Mouse (Mus musculus) liver (tissue): ENCODE results near the gene Ralgapa2.

Experiments used
- DNase-seq: peaks from one replicate; pipeline ENCODE4 v3.0.0-alpha.2; 2020; ENCODE audit warnings: mixed read lengths

Ralgapa2 gene

GRCm38 (mm10) chr2:146350230-146350629 lies 161.9 kb downstream of the Ralgapa2 start:
- DNase-seq: no peak

- no peak for DNase-seq
Observed at GRCm38 (mm10) chr2:146347942-146348341, 164.2 kb downstream of the Ralgapa2 start.

DNA sequence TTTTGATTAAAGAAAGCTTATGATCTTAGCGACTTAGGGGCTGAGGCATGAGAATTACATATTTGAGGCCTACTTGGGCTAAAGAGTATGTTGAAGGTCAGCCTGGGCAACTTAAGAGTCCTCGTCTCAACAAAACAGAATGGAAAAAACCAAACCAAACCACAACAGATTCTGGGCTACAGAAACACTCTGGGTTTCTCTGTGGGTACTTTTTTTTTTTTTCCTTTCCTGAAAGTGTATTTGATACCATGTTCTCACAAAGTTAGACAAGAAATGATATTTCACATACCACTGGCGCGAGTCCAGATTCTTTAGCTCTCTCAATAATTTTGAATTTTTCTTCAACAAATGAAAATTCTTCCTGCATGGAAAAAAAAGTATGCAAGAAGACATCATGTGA lies 172.1 kb downstream of the Ralgapa2 start:
- no peak for DNase-seq

- no peak for DNase-seq
Observed at GRCm38 (mm10) chr2:146337540-146337939, 174.6 kb downstream of the Ralgapa2 start.

DNA sequence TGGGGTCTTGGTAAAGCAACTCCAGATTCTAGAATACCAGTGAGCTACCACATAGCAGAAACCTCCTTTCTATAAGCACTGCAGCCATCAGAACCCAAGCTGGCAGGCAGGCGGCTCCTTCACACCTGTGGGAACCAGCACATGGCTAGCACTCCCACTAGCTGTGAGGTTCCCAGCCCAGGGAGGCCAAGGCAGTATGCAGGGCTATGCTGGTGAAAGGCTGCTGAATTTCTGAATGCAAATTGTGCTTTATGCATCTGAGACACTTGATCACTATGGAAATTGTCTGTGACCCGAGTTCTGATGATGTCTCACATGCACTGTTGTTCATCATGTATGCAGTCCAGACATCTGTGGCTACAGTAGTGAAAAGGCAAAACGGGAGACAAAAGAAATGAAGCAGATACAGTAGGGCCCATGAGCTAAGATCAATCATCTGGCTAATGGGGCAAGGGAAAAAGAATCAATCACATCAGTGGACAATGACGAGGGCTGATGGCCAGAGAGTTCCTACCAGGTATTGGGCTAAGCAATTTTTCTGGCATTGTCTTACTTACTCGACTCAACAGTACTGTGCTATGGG lies 180.2 kb downstream of the Ralgapa2 start:
- DNase-seq: no peak

DNA sequence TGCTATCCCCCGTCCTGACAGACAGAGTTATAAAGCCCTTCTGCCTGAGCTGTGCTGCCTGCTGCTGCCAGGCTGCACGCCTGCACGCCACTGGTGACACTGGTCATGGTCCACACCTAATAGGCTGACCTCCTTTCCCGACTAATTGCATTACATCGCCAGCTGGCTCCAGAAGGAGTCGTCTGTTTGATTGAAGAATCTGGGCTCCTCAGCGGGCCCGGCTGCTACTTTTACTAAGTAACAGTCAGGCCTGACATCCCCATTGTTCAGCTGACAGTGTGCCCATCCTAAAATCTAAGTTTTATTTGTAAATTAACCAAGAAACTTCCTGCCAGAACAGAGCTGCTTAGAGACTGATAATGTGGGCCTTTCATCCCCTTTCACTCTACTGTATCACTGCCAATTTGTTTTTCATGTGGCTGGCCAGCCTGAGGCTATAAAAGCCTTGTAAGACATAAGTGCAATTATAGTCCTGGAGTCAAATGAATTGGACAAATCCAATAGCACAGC lies 181.3 kb downstream of the Ralgapa2 start:
- DNase-seq: no peak

DNA sequence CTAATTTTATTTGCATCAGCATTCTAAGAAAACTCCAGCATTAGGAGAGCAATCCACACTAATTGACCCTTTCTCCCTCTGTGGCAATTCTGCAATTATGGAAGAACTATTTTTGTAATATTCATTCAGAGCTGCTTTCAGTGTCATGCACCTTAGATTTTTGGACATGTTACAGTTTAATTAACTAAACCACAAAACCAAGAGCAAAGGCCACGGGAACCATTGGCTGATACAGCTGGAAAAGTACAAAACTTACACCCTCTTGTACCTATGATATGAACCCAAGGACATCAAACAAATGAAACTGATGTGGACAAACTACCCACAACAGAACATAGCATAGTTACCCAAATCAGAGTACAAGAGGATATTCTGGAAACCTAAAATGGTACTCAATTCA lies 182.0 kb downstream of the Ralgapa2 start:
- DNase-seq: no peak

DNA sequence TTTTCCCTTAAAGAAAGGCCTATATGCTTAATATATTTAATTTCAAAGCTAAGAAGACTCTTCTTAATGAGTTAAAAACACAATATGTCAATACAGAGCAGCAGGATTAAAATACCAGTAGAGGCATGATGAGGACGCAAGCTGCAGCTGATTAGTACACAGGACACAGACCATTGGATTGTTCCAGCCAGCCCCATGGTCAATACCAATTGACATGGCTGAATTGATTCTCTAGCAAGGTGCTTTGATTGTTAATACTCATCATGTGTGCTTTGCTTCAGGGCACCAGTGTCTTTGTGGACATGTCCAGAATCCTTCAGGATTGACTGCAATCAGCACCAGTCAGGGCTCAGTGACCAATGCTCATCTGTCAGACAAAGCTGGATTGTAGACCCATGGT lies 185.5 kb downstream of the Ralgapa2 start:
- no peak for DNase-seq

GRCm38 (mm10) chr2:146324907-146325715 lies 187.0 kb downstream of the Ralgapa2 start:
- no peak for DNase-seq

- DNase-seq: no peak
Observed at GRCm38 (mm10) chr2:146324140-146324906, 187.8 kb downstream of the Ralgapa2 start.

DNA sequence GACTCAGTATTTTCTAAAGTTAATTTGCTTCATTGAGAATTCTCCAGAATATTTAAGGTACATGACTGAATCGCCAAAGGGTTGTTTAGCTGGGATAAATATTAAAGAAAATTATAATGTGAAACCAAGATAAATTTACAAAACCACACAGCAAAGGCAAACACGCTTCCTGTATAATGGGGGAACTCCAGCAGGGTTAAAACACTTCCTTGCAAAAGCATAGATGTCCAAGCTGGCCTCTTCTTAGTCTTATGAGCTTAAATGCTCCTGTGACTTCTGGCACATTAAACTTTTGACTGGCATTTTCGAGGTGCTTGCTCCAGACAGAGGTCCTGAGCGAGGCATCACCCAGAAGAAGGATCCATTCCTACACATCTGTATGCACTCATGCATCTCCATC lies 188.6 kb downstream of the Ralgapa2 start:
- DNase-seq: no peak

DNA sequence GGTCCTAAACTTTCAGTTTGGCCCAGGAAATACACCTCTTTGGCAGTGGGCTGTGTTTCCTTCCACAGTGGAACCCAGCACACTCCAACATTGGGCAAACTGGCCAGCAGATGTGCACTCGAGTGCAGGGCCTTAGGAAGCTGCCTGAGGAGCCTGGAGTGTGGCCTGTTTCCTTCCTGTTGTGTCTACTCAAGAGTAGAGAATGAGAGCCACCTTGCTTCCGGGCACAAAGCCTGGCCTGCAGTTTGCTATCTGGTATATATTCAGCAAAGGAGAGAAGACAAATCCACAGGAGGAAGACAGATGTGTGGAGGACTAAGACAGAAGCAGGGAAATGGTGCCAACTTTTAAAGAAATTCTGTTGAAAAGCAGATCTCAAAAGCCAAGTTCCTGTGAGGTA lies 189.4 kb downstream of the Ralgapa2 start:
- DNase-seq: no peak

DNA sequence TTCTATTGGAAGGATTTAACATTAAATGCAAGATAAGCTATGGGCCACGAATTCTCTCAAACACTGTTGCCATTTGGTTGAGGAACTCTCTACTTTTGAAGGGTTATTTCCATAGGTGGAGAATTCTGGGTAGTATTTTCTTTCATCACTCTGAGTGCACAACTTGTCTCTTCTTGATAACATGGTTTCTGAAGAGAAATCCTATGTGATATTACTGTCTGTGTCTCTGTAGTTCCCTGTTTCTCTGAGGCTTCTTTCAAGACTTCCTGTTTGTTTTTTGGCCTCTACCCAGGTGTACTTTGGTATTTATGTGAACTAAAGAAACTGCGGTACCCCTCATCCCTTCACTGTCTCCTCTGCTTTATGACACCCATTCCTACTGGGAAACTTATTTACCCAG lies 190.1 kb downstream of the Ralgapa2 start:
- no peak for DNase-seq

- DNase-seq: no peak
Observed at GRCm38 (mm10) chr2:146320666-146321065, 191.5 kb downstream of the Ralgapa2 start.

GRCm38 (mm10) chr2:146314751-146315150 lies 197.4 kb downstream of the Ralgapa2 start:
- no peak for DNase-seq

DNA sequence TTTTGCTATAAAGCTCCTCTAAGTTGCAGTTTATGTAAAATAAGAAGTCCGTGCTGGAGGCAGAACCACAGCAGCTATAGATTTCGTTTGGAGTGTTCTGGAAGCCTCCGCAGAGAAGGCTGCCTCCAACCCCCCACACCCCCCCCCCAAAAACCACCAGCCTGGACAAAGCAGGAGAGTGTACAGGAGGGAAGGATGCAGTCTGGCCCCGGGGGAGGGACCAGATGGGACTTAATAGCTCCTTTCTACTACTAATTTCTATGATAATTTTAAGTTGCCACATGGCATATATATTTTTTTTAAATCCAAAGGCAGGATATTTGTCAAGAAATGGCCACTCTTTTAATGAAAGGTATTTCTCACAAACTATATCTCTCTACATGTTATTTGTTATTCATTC lies 198.3 kb downstream of the Ralgapa2 start:
- DNase-seq: no peak

DNA sequence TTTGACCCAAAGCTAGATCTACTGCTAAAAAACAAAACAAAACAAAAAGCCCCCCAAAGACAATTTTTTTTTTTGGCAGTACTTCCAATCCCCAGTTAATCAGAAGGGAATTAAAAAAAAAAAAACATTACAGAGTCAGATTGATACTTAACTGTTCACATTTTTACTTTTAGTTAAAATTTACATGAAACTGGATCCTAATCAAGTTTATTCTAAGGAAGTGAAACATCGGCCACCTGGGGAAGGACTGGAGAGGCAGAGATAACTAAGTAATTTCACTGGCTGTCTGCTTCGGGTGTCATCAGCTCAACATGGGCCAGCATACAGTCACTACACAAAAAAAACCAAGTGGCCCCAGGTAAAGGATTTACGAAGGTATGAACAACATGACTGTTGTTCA lies 201.4 kb downstream of the Ralgapa2 start:
- no peak for DNase-seq

GRCm38 (mm10) chr2:146310291-146310690 lies 201.9 kb downstream of the Ralgapa2 start:
- no peak for DNase-seq

GRCm38 (mm10) chr2:146309413-146309812 lies 202.7 kb downstream of the Ralgapa2 start:
- DNase-seq: no peak

GRCm38 (mm10) chr2:146307060-146307459 lies 205.1 kb downstream of the Ralgapa2 start:
- no peak for DNase-seq

DNA sequence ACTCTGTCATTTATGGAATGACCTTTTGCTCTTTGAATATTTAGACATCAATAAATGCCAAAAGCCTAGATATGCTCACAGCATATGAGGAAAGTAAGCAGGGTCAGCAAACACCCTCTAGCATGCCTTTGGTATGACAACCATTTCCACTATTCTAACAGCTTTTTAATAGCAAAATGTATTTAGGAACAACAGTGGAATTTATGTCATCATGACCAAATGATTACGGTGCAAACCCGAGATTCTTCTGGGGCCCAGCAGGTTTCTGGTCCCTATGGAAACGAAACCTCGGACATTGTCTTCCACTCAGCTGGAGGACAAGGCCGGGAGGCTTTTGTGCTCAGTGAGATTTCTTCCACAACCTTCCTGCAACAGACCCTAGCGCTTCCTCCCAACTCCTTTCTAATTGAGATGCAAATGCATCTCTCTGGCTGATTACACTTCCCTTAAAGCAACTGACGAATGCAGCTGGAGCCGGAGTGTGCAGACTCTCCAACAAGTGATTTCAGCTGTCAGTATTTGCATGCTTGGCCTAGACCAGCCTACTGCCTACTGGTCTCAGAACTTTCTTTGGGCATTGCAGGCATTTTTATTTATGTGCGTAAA lies 209.9 kb downstream of the Ralgapa2 start:
- no peak for DNase-seq

DNA sequence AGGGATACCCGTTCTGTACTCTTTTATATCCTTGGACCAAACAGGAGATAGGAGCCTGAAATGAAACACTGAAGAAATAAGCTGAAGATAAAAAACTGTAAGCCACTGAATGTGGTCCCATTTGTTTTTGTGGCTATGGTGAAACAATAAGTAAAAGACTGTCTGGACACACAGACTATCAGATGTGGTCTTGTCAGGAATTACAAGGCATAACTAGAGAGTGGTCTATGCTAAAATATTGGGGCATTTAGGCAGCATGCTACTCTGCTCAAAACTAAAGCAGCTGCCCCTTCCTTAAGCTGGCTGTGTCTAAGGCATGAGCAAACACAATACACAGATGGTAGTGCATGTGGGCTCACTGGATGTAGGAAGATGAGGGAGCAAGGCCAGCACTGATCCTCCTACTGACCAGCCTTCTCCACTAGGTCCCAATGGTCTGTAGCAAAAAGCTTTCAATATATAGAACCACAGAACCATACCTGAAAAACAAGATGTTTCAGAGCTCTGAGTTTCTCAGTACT lies 211.6 kb downstream of the Ralgapa2 start:
- DNase-seq: no peak
